Mouse (Mus musculus) retina, adult 2 months (tissue): ENCODE measurements around the gene Rab9.

ENCODE experiments used
- DNase-seq: peaks from one replicate; pipeline ENCODE4 v3.0.0-alpha.2; 2012; ENCODE audit warnings: low read depth, low spot score

Gene Rab9

DNA sequence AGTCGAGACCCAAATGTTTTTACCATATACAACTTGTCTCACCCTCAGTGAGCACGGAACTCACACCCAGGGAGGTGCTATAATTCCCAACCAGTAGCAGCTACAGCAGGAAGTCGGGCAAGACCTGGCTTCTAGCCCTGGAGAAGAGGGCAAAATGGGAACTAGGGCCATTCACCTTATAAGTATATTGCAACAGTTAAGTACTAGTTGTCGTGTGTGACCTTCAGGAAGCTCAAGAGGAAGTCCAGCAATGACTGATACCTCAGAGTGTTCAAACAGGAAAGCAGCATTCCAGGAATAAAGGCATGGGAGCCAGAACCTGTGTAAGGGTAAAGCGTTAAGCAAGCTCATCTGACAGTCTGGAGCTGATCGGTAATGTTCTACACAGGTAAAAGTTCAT, 26.1 kb downstream of the Rab9 start:
- no peak for DNase-seq

DNA sequence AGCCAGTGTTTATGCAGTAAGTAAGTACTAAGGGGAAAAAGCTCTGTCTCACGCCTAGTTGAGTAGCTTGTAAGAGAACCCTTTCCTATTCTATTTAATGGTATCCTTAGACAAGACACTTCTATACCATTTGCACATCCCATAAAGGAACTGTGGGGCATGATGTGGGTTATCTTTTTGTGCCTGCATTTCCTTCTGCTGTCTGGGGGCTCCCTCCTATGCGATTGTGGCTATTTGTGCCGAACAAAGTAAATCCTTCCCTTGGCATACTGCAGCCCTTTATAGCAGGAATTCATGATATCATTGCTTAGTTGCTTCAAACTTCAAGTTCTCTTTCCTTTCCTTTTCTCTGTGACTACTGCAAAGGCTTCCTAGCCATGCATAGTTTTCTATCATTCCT, 35.1 kb downstream of the Rab9 start:
- no peak for DNase-seq

DNA sequence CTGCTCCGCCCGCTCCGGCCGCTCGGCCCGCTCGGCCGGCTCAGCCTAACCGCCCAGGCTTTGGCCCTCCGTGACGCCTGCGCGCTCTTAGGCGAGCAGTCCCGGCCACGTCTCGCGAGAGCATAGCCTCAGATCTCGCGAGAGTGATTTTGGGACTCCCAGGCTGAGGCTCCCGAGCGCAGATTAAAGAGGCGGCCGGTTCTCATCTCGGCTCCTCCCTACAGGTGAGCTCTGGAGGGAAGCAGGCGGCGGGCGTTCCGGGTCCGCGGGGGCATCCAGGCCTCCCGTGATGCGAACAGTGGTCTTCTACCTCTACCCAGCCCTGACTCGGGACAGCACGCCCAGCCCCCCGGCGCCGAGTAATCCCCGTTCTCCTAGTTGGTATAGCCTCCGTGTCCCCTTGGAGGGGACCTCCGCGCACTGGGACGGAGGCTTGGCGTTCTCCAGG, 39.0 kb downstream of the Rab9 start, which contains the start of gene Ofd1:
Gene Ofd1, minus strand, starts transcription at position 89 of the 448 bp plus-strand sequence.
- DNase-seq = peak; percentile 91

DNA sequence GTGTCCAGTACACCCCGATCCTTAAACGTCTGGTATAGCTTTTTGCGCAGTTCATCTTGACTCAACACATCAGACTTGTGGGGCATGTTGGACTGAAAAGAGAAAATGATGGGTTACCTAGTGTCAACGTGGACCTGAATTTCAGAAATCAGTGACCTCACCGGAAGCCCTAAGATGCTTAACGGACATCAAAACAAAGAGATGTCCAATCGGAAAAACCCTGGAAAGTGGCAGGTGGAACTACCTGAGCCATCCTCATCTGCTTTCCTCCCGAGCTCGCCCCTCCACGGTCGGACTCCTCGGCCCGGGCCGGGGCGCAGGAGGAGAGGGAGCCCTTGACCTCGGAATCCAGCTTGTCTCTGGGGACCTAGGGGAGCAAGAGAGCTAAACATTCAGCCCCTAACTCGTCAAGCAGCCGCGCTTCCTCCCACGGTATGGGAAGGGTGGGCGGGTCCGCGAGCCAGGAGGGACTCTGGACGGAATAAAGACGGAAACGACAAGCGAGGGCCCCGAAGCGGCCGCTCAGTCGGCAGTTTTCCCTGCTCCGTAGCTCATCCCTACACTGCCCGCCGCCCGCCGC, 39.5 kb downstream of the Rab9 start, which contains the start of gene Trappc2:
Gene Trappc2, plus strand, starts transcription at position 539 of the 580 bp plus-strand sequence.
- DNase-seq = no peak

DNA sequence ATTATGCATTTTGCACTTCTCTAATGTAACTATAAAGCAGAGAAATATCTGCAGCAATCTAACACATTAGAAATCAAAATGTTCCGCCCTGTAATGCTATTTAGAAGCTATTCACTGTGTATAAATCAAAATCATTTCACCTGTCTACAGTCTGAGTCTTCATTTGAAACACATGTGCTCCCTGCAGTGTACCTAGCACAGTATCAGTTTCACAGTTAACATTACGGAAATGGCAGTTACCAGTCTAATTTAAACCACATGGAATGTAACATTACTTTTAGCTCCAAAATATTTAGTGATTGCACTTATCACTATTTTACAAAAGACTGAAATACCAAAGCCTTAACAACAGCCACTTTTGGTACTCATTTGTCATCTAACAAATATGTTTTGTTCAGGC, 44.9 kb downstream of the Rab9 start:
- DNase-seq = no peak

DNA sequence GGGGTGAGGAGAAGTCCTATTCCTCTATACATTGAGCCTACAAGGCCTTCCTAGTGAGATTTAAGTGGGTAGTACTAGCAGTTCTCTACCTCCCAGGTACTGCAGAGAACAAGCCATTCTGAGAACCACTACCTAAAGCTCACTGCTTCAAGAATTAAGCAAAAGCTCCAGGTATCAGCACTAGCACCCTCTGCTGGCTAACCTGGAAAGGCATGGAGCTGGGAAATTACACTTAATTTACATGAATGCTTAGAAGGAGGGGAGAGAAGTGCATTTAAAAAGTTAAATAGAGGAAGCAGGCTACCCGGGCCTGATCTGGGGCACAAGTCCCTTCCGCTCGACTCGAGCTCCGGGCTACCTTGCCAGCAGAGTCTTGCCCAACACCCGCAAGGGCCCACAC, 63.5 kb downstream of the Rab9 start:
- no peak for DNase-seq

DNA sequence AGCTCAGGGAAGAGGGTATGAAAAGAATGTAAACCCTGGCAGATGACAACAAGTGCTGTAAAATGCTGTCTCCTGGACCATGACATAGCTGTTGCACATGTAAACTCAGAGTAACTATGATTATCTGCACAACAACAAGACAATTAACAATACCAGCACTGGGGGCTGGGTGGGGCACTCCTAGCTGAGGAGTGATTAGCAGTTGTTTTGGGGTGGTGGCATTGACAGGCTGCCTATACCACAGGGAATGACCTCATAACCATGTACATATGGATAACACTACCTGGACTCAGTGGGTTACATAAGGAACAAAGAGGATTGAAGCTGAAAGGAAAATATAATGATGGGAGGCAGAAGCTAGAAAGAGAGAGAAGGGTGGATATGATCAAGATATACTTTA, 71.8 kb downstream of the Rab9 start:
- DNase-seq = no peak
